Mouse (Mus musculus) hindbrain, postnatal 0 days (tissue): ENCODE data around the gene Med1. TPM values are rescaled to one million over a fixed set of nuclear protein-coding genes. Genes with fewer than 3 reads are reported as not detected.
A peak's percentile ranks its signal among the peaks of the same experiment; 100 is the strongest.

Source experiments
- ATAC-seq: fragments of 200-750 bp; cut with Nextera tagmentation; 2 replicates; pipeline ENCODE4 v1.8.0; 2017; ENCODE audit warnings: mild to moderate bottlenecking, moderate TSS enrichment, moderate library complexity
- DNase-seq: peaks from one replicate; pipeline ENCODE4 v3.0.0-alpha.2; 2015; ENCODE audit warnings: low spot score
- H3K27ac ChIP-seq: fragments of 300-500 bp; sonication (generic); 2 replicates; pipeline ENCODE4 v1.5.1; 2014; ENCODE audit warnings: mild to moderate bottlenecking
- H3K27me3 ChIP-seq: fragments of 300-500 bp; sonication (generic); 2 replicates; pipeline ENCODE4 v1.6.1; 2014; ENCODE audit warnings: low read length, mixed read lengths; ENCODE audit not compliant: insufficient read depth
- H3K36me3 ChIP-seq: fragments of 300-500 bp; sonication (generic); 2 replicates; pipeline ENCODE4 v1.6.1; 2014; ENCODE audit warnings: low read length, mixed read lengths; ENCODE audit not compliant: insufficient read depth
- H3K4me1 ChIP-seq: fragments of 300-500 bp; sonication (generic); 2 replicates; pipeline ENCODE4 v1.6.1; 2014; ENCODE audit warnings: antibody characterized with exemption, low read length, mixed read lengths; ENCODE audit not compliant: insufficient read depth
- H3K4me2 ChIP-seq: fragments of 300-500 bp; sonication (generic); 2 replicates; pipeline ENCODE4 v1.6.1; 2014; ENCODE audit warnings: low read depth, mild to moderate bottlenecking, low read length, moderate library complexity, mixed read lengths
- H3K4me3 ChIP-seq: fragments of 300-500 bp; sonication (generic); 2 replicates; pipeline ENCODE4 v1.5.1; 2014; ENCODE audit warnings: low read length
- H3K9ac ChIP-seq: fragments of 300-500 bp; sonication (generic); replicated peaks from 2 replicates; pipeline ENCODE4 v1.6.1; 2014; ENCODE audit warnings: mild to moderate bottlenecking, low read length, moderate library complexity, mixed read lengths
- H3K9me3 ChIP-seq: fragments of 300-500 bp; sonication (generic); 2 replicates; pipeline ENCODE4 v1.6.1; 2016; ENCODE audit warnings: low read length, mixed read lengths
- CTCF ChIP-seq: IDR thresholded peaks from 2 replicates; pipeline ENCODE4 v1.5.1; 2016; ENCODE audit warnings: antibody characterized with exemption, control low read depth, low read depth
- WGBS: fragments of 180-500 bp; shearing (Covaris S2); extraction: QIAGEN DNeasy Blood & Tissue Kit; methylation state at CpG from one replicate; pipeline ENCODE4 v1.1.7; 2014; 5-methylcytosine and 5-hydroxymethylcytosine counted together
- polyA plus RNA-seq: library from polyadenylated mRNA; unstranded; fragments of >200 nt; fragmentation: Nextera tagmentation; extraction: Ambion mirVana; gene quantifications from 2 replicates; pipeline ENCODE4 v1.2.1, GENCODE M21; 2015
- total RNA-seq: library from RNA; depleted of rRNA; stranded (reverse); fragments of >200 nt; gene quantifications from 2 replicates; pipeline ENCODE4 v1.2.3, GENCODE M21; 2014

Gene Med1
- total and polyA plus RNA-seq, 2 experiments from 2014 or later = 32.7 to 48.9 TPM

DNA sequence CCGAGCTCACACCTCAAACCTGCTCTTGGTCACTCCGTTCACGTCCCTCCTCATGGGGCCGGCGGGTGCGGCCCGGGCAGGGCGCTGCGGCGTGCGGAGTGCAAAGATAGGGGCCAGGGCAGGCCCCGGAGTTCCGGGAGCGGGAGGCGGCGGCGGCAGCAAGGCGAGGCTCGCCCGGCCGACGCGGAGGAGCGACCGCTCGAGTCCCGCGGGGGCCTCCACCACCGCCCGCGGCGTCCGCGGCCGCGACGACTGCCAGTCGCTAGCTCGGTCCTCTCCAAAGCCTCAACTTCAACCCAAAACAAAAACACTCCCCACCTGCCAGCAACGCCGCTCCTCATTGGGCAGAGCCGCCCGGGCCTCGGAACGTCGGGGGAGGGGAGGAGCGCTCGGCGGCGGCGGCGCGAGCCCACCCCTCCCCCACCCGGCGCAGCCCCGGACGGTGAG is 43.8 kb downstream of the Med1 start:
- Histone ChIP-seq H3K4me2 (peak overlapping the region; percentile 92), H3K4me1 (peaks cover 9% of the 10 kb centered on the region; the same call in 1 of the 2 replicates), H3K27ac (peak overlapping the region; percentile 98), H3K36me3 (no peaks in the 10 kb centered on the region), H3K9me3 (no peaks in the 10 kb centered on the region), H3K4me3 (peak overlapping the region; percentile 92), H3K9ac (peak overlapping the region; percentile 94), H3K27me3 (no peaks in the 10 kb centered on the region)
- ATAC-seq = peak; percentile 91
- under 1% methylated on average over 49 of the region's 57 CpGs for WGBS
- DNase-seq = peak; percentile 96
- TF ChIP-seq CTCF = no peak

DNA sequence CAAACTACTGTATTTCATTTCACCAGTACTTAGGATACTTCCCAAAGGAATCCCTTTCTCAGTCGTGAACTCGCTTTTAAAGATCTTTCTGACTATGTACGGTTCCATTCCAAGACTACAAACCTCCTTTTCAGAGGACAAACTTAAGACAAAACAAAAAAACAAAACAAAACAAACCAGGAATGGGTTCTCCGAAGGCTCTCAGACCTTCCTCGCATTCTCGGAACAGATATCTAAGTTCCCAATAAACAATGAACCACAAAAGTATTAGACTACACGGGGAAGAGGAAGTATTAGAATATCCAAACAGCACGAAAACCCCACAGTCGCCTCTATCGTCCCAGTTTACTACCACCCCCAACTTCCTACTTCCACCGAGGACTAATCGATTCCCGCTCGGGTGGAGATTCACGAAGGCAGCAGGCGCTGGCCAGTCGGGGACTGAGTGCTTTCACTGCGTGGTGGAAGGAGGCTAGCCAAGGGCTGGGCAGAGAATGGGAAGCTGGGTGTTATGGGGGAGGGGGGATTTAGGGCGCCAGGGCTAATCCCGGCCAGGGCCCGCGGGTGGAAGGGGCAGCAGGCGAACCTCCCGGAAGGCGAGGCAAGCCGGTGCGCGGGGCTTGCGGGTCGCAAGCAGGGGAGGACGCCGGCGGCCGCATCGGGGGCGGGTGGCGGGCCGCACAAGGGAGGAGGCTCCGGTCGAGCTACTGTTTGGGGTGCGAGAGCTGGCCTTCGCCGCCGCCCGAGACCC is 44.4 kb downstream of the Med1 start:
- H3K9ac ChIP-seq = peak overlapping the region; percentile 94
- H3K4me1 ChIP-seq = peaks cover 9% of the 10 kb centered on the region; the same call in 1 of the 2 replicates
- ATAC-seq (peak; percentile 27; the same call in 1 of the 2 replicates), DNase-seq (peak; percentile 51)
- peak overlapping the region; percentile 92 for H3K4me2 ChIP-seq
- H3K27me3 ChIP-seq = no peaks in the 10 kb centered on the region
- no peaks in the 10 kb centered on the region for H3K9me3 ChIP-seq
- peak overlapping the region; percentile 92 for H3K4me3 ChIP-seq
- H3K27ac ChIP-seq = peak overlapping the region; percentile 98
- 3% methylated on average over 41 of the region's 45 CpGs for WGBS
- no peak for TF ChIP-seq CTCF
- no peaks in the 10 kb centered on the region for H3K36me3 ChIP-seq

DNA sequence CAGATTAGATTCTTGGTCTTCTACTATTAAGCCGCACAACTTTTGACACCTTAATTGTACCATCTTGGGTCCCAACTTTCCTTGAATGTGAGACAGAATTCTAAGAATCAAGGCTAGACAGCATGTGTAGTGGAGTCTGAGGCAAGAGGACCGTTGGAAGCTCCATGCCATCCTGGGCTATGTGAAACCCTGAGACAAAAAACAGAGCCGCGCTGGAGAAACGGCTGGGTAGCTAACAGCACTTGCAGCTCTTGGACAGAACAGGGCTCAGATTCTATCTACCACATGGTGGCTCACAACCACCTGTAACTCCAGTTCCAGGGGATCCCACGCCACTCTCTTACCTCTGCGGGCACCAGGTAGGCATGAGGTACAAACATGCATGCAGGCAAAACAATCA is 47.2 kb downstream of the Med1 start:
- Histone ChIP-seq H3K9ac (no peak overlapping the region), H3K4me2 (no peak overlapping the region), H3K27ac (no peak overlapping the region), H3K36me3 (no peaks in the 10 kb centered on the region), H3K4me1 (peaks cover 9% of the 10 kb centered on the region; the same call in 1 of the 2 replicates), H3K4me3 (no peak overlapping the region), H3K9me3 (no peaks in the 10 kb centered on the region), H3K27me3 (no peaks in the 10 kb centered on the region)
- WGBS = 86% methylated on average over 7 of the region's 7 CpGs
- ATAC-seq (no peak), DNase-seq (no peak)
- TF ChIP-seq CTCF = no peak

DNA sequence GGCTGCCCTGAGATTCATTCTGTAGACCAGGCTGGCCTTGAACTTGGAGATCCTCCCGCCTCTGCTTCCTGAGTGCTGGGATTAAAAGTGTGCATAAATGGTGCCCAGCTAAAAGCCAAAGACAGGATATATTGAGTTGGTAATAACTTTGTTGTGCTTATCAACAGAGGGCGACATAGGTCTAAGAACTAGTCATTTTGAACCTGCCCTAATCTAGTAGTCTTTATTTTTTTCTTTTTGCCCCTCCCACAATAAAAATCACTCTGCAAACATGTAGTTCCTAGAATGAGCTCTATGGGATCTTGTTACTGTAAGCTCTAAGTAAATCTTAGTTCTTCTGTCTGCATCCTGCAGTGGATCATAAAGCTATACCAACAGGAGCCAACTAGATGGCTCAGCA is 50.5 kb downstream of the Med1 start:
- WGBS = 87% methylated on average over 2 of the region's 2 CpGs
- Histone ChIP-seq H3K4me2 (no peak overlapping the region), H3K4me1 (no peaks in the 10 kb centered on the region), H3K27me3 (no peaks in the 10 kb centered on the region), H3K9ac (no peak overlapping the region), H3K36me3 (no peaks in the 10 kb centered on the region), H3K4me3 (no peak overlapping the region), H3K27ac (no peak overlapping the region), H3K9me3 (no peaks in the 10 kb centered on the region)
- TF ChIP-seq CTCF = no peak
- ATAC-seq (no peak), DNase-seq (no peak)

DNA sequence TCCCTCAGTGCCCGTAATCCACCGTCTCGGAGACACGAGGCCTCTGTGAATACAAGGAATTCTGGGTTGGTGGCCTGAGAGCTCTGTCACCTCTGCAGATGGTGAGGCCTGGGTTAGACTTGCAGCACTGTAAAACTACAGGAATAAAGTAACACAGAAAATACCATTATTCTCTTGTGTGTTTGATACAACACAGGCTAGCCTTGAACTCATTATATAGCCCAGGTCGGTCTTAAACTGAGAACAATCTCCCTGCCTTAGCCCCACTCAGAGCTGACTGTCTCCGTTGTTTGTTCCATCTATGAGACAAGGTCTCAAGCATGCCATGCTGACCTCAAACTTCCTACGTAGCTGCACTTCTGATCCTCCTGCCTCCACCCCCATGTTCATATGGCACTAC is 54.2 kb downstream of the Med1 start:
- 82% methylated on average over 7 of the region's 7 CpGs for WGBS
- H3K9ac ChIP-seq = no peak overlapping the region
- H3K4me2 ChIP-seq = no peak overlapping the region
- no peaks in the 10 kb centered on the region for H3K36me3 ChIP-seq
- H3K27ac ChIP-seq = no peak overlapping the region
- H3K27me3 ChIP-seq = no peaks in the 10 kb centered on the region
- DNase-seq (no peak), ATAC-seq (no peak)
- H3K4me1 ChIP-seq = no peaks in the 10 kb centered on the region
- H3K4me3 ChIP-seq = no peak overlapping the region
- no peaks in the 10 kb centered on the region for H3K9me3 ChIP-seq
- no peak for TF ChIP-seq CTCF

DNA sequence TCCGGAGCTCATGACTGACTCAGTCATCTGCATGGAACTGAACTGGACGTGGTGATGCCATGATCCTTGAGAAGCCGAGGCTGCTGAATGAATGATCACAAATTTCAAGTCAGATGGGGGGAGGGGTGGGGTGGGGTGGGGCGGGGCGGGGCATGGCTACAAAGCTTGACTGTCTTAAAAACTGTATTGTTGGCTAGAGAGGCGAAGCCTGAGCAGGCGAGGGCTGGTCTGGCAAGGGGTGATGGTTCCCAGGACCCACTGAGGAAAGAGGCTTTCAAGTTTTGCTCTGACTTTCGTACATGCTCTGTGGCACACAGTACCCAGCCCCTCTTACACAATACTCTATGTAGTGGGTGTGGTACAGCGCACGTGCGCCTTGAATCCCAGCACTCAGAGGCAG is 55.3 kb downstream of the Med1 start:
- no peak overlapping the region for H3K4me2 ChIP-seq
- 90% methylated on average over 11 of the region's 11 CpGs for WGBS
- no peaks in the 10 kb centered on the region for H3K36me3 ChIP-seq
- ATAC-seq = no peak
- DNase-seq = no peak
- TF ChIP-seq CTCF = no peak
- no peak overlapping the region for H3K4me3 ChIP-seq
- no peaks in the 10 kb centered on the region for H3K27me3 ChIP-seq
- H3K4me1 ChIP-seq = no peaks in the 10 kb centered on the region
- no peak overlapping the region for H3K9ac ChIP-seq
- no peak overlapping the region for H3K27ac ChIP-seq
- no peaks in the 10 kb centered on the region for H3K9me3 ChIP-seq

DNA sequence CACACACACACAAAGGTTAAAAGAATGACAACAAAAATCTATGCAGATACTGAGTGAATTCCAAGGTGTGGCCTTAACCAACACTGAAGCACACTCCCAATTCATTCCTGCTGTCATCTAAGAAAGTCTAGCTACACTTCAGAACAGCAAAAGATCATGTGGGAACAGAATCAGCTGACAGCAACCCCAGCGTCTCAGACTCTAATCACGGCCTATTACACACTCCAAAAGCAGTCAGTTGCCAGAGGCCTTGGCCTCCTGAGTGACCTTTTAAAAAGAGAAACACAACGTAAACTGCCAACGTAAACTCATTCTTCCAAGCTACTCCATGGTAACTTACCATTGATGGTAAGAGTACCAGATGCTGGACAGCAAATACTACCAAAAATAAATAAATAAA is 58.1 kb downstream of the Med1 start:
- no peaks in the 10 kb centered on the region for H3K27me3 ChIP-seq
- no peak overlapping the region for H3K4me2 ChIP-seq
- H3K27ac ChIP-seq = no peak overlapping the region
- no peak overlapping the region for H3K4me3 ChIP-seq
- no peaks in the 10 kb centered on the region for H3K9me3 ChIP-seq
- TF ChIP-seq CTCF = no peak
- DNase-seq = no peak
- H3K36me3 ChIP-seq = no peaks in the 10 kb centered on the region
- ATAC-seq = no peak
- no peak overlapping the region for H3K9ac ChIP-seq
- WGBS = 50% methylated on average over 4 of the region's 4 CpGs
- H3K4me1 ChIP-seq = no peaks in the 10 kb centered on the region
